Mouse (Mus musculus) C2C12 (cell line): ENCODE measurements around the gene Timp4. TPM values are rescaled to one million over a fixed set of nuclear protein-coding genes. Genes with fewer than 3 reads are reported as not detected.

Experiments used
- H3K27me3 ChIP-seq: one replicate; pipeline ENCODE4 v1.6.1; 2011; ENCODE audit not compliant: control insufficient read depth, insufficient read depth, insufficient read length
- H3K36me3 ChIP-seq: one replicate; pipeline ENCODE4 v1.6.1; 2011; ENCODE audit not compliant: control insufficient read depth, insufficient read depth
- H3K4me3 ChIP-seq: one replicate; pipeline ENCODE4 v1.5.1; 2011; ENCODE audit warnings: mild to moderate bottlenecking, control low read depth; ENCODE audit not compliant: poor library complexity, insufficient read depth, severe bottlenecking
- H3K79me2 ChIP-seq: one replicate; pipeline ENCODE4 v1.6.1; 2011; ENCODE audit not compliant: control insufficient read depth, insufficient read depth
- H3K79me3 ChIP-seq: one replicate; pipeline ENCODE4 v1.6.1; 2011; ENCODE audit warnings: low read depth, control low read depth
- H3ac ChIP-seq: one replicate; pipeline ENCODE3; 2011; ENCODE audit warnings: low read depth; ENCODE audit not compliant: control insufficient read depth, insufficient read length
- CEBPB ChIP-seq: IDR thresholded peaks from one replicate; pipeline ENCODE4 v1.6.1; 2011; ENCODE audit warnings: low read depth, mild to moderate bottlenecking, control low read depth, moderate library complexity
- CTCF ChIP-seq: IDR thresholded peaks from one replicate; pipeline ENCODE4 v1.5.1; 2011; ENCODE audit not compliant: control insufficient read depth, insufficient read depth, insufficient read length
- FOSL1 ChIP-seq: IDR thresholded peaks from one replicate; pipeline ENCODE4 v1.8.0; 2011; ENCODE audit warnings: mild to moderate bottlenecking, low read length; ENCODE audit not compliant: poor library complexity, insufficient read depth, severe bottlenecking
- MAX ChIP-seq: IDR thresholded peaks from one replicate; pipeline ENCODE4 v1.6.1; 2011; ENCODE audit warnings: mild to moderate bottlenecking, control low read depth
- MYOD1 ChIP-seq: IDR thresholded peaks from one replicate; pipeline ENCODE4 v1.6.1; 2011; ENCODE audit warnings: low read depth; ENCODE audit not compliant: control insufficient read depth, insufficient read length
- MYOG ChIP-seq: IDR thresholded peaks from one replicate; pipeline ENCODE4 v1.6.1; 2011; ENCODE audit not compliant: control insufficient read depth, insufficient read length; ENCODE audit errors: extremely low read depth
- USF1 ChIP-seq: IDR thresholded peaks from one replicate; pipeline ENCODE4 v1.6.1; 2011; ENCODE audit warnings: low read depth, mild to moderate bottlenecking, control low read depth, moderate library complexity
- polyA plus RNA-seq: library from polyadenylated mRNA; unstranded; fragments of >200 nt; fragmentation: generic; extraction: Trizol; gene quantifications from one replicate; pipeline ENCODE4 v1.2.1, GENCODE M21; 2012; ENCODE audit warnings: missing spikeins

Timp4 gene
- polyA plus RNA-seq, 1 experiment: 0.01 TPM

DNA sequence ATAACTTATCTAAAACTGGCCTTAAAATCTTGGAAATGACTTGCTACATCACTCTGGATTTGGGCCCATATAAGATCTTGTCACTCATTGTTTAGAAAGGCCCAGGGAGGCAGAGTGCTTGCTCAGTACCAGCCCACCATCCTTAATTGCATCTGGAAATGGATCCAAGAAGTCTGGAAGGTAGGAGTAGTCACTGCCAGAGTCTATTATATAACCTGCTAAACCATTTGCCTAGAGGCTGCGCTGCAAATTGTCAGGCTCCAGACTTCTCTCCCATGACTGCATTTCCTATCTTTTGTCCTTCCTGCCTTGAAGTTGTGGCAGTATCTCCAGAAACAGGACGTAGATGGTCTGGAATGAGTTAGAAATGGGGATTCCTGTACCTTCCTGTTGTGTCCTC, 41.8 kb downstream of the Timp4 start:
- H3K27me3 ChIP-seq: peaks cover 3% of the 10 kb centered on the region
- no peaks in the 10 kb centered on the region for H3K36me3 ChIP-seq
- H3K4me3 ChIP-seq: no peak overlapping the region
- H3ac ChIP-seq: no peak overlapping the region
- H3K79me3 ChIP-seq: no peaks in the 10 kb centered on the region
- no peaks in the 10 kb centered on the region for H3K79me2 ChIP-seq
- TF ChIP-seq CTCF (no peak), MYOD1 (no peak), USF1 (no peak), CEBPB (no peak), MAX (no peak), FOSL1 (no peak), MYOG (no peak)

- no peaks in the 10 kb centered on the region for H3K27me3 ChIP-seq
- H3ac ChIP-seq: no peak overlapping the region
- TF ChIP-seq CEBPB: no peak
- H3K36me3 ChIP-seq: no peaks in the 10 kb centered on the region
- H3K79me2 ChIP-seq: no peaks in the 10 kb centered on the region
- no peak overlapping the region for H3K4me3 ChIP-seq
- no peaks in the 10 kb centered on the region for H3K79me3 ChIP-seq
Measured at GRCm38 (mm10) chr6:115203029-115203428, 49.0 kb downstream of the Timp4 start.

- H3K79me3 ChIP-seq: no peaks in the 10 kb centered on the region
- no peaks in the 10 kb centered on the region for H3K36me3 ChIP-seq
- no peak for TF ChIP-seq FOSL1
- no peak for TF ChIP-seq CEBPB
- TF ChIP-seq MYOG: no peak
- no peak for TF ChIP-seq CTCF
- TF ChIP-seq MAX: no peak
- no peak for TF ChIP-seq MYOD1
- TF ChIP-seq USF1: no peak
Measured at GRCm38 (mm10) chr6:115200753-115201152, 51.3 kb downstream of the Timp4 start.

More at GRCm38 (mm10) chr6:115200753-115201152, 51.3 kb downstream of the Timp4 start:
- Histone ChIP-seq H3K79me2 (no peaks in the 10 kb centered on the region), H3K4me3 (no peak overlapping the region), H3ac (no peak overlapping the region), H3K27me3 (no peaks in the 10 kb centered on the region)

Other genes with a start within 250 kb of the Timp4 start
- 44.1 TPM for gene Tamm41, start 214.3 kb downstream of the Timp4 start, polyA plus RNA-seq
- 0.12 TPM for gene Syn2, start 117.3 kb downstream of the Timp4 start, polyA plus RNA-seq
- not detected for gene Gm17482, start 24.9 kb downstream of the Timp4 start, polyA plus RNA-seq
- 12.6 TPM for gene Pparg, start 108.7 kb upstream of the Timp4 start, polyA plus RNA-seq